Mouse (Mus musculus) hindbrain, postnatal 0 days (tissue): ENCODE results near the gene Snx32. TPM values are rescaled to one million over a fixed set of nuclear protein-coding genes. Genes with fewer than 3 reads are reported as not detected.
A peak's percentile ranks its signal among the peaks of the same experiment; 100 is the strongest.
"Not testable (repeated sequence)": the region's sequence is repeated elsewhere in the genome, so short reads cannot be mapped to it uniquely, and the experiment has no call there.

Source experiments
- ATAC-seq: fragments of 200-750 bp; cut with Nextera tagmentation; 2 replicates; pipeline ENCODE4 v1.8.0; 2017; ENCODE audit warnings: mild to moderate bottlenecking, moderate TSS enrichment, moderate library complexity
- DNase-seq: peaks from one replicate; pipeline ENCODE4 v3.0.0-alpha.2; 2015; ENCODE audit warnings: low spot score
- H3K27ac ChIP-seq: fragments of 300-500 bp; sonication (generic); 2 replicates; pipeline ENCODE4 v1.5.1; 2014; ENCODE audit warnings: mild to moderate bottlenecking
- H3K27me3 ChIP-seq: fragments of 300-500 bp; sonication (generic); 2 replicates; pipeline ENCODE4 v1.6.1; 2014; ENCODE audit warnings: low read length, mixed read lengths; ENCODE audit not compliant: insufficient read depth
- H3K36me3 ChIP-seq: fragments of 300-500 bp; sonication (generic); 2 replicates; pipeline ENCODE4 v1.6.1; 2014; ENCODE audit warnings: low read length, mixed read lengths; ENCODE audit not compliant: insufficient read depth
- H3K4me1 ChIP-seq: fragments of 300-500 bp; sonication (generic); 2 replicates; pipeline ENCODE4 v1.6.1; 2014; ENCODE audit warnings: antibody characterized with exemption, low read length, mixed read lengths; ENCODE audit not compliant: insufficient read depth
- H3K4me2 ChIP-seq: fragments of 300-500 bp; sonication (generic); 2 replicates; pipeline ENCODE4 v1.6.1; 2014; ENCODE audit warnings: low read depth, mild to moderate bottlenecking, low read length, moderate library complexity, mixed read lengths
- H3K4me3 ChIP-seq: fragments of 300-500 bp; sonication (generic); 2 replicates; pipeline ENCODE4 v1.5.1; 2014; ENCODE audit warnings: low read length
- H3K9ac ChIP-seq: fragments of 300-500 bp; sonication (generic); replicated peaks from 2 replicates; pipeline ENCODE4 v1.6.1; 2014; ENCODE audit warnings: mild to moderate bottlenecking, low read length, moderate library complexity, mixed read lengths
- H3K9me3 ChIP-seq: fragments of 300-500 bp; sonication (generic); 2 replicates; pipeline ENCODE4 v1.6.1; 2016; ENCODE audit warnings: low read length, mixed read lengths
- CTCF ChIP-seq: IDR thresholded peaks from 2 replicates; pipeline ENCODE4 v1.5.1; 2016; ENCODE audit warnings: antibody characterized with exemption, control low read depth, low read depth
- WGBS: fragments of 180-500 bp; shearing (Covaris S2); extraction: QIAGEN DNeasy Blood & Tissue Kit; methylation state at CpG from one replicate; pipeline ENCODE4 v1.1.7; 2014; 5-methylcytosine and 5-hydroxymethylcytosine counted together
- polyA plus RNA-seq: library from polyadenylated mRNA; unstranded; fragments of >200 nt; fragmentation: Nextera tagmentation; extraction: Ambion mirVana; gene quantifications from 2 replicates; pipeline ENCODE4 v1.2.1, GENCODE M21; 2015
- total RNA-seq: library from RNA; depleted of rRNA; stranded (reverse); fragments of >200 nt; gene quantifications from 2 replicates; pipeline ENCODE4 v1.2.3, GENCODE M21; 2014

Snx32 gene
- total and polyA plus RNA-seq, 2 experiments from 2014 or later: 75.0 to 78.0 TPM

GRCm38 (mm10) chr19:5494314-5494713 lies 16.0 kb downstream of the Snx32 start:
- WGBS: 89% methylated on average over 3 of the region's 3 CpGs
- no peak for TF ChIP-seq CTCF
- H3K4me3 ChIP-seq: no peak overlapping the region
- no peaks in the 10 kb centered on the region for H3K27me3 ChIP-seq
- H3K9me3 ChIP-seq: no peaks in the 10 kb centered on the region
- H3K4me1 ChIP-seq: peaks cover 6% of the 10 kb centered on the region
- no peak for DNase-seq
- H3K4me2 ChIP-seq: no peak overlapping the region
- H3K36me3 ChIP-seq: peaks cover 48% of the 10 kb centered on the region
- no peak for ATAC-seq
- no peak overlapping the region for H3K27ac ChIP-seq
- H3K9ac ChIP-seq: no peak overlapping the region

GRCm38 (mm10) chr19:5493301-5493721 lies 17.0 kb downstream of the Snx32 start:
- H3K4me2 ChIP-seq, H3K9ac ChIP-seq, H3K4me1 ChIP-seq, ATAC-seq, H3K27ac ChIP-seq, H3K9me3 ChIP-seq, H3K27me3 ChIP-seq, DNase-seq, H3K4me3 ChIP-seq: not testable (repeated sequence)
- H3K36me3 ChIP-seq: peaks cover 48% of the 10 kb centered on the region
- 54% methylated on average over 9 of the region's 9 CpGs for WGBS

- 88% methylated on average over 4 of the region's 4 CpGs for WGBS
- Histone ChIP-seq H3K27me3 (no peaks in the 10 kb centered on the region), H3K36me3 (peaks cover 45% of the 10 kb centered on the region), H3K9me3 (no peaks in the 10 kb centered on the region), H3K9ac (no peak overlapping the region), H3K4me3 (no peak overlapping the region), H3K4me1 (peaks cover 8% of the 10 kb centered on the region), H3K27ac (no peak overlapping the region), H3K4me2 (no peak overlapping the region)
- DNase-seq (no peak), ATAC-seq (no peak)
- no peak for TF ChIP-seq CTCF
Observed at GRCm38 (mm10) chr19:5492641-5493040, 17.7 kb downstream of the Snx32 start.

- WGBS: under 1% methylated on average over 53 of the region's 59 CpGs
- TF ChIP-seq CTCF: no peak
- Histone ChIP-seq H3K4me3 (peak overlapping the region; percentile 94), H3K4me2 (peak overlapping the region; percentile 70), H3K36me3 (peaks cover 31% of the 10 kb centered on the region), H3K27ac (peak overlapping the region; percentile 99), H3K9ac (peak overlapping the region; percentile 96), H3K4me1 (peaks cover 8% of the 10 kb centered on the region), H3K27me3 (no peaks in the 10 kb centered on the region), H3K9me3 (no peaks in the 10 kb centered on the region)
- ATAC-seq (peak; percentile 14), DNase-seq (peak; percentile 87)
Observed at GRCm38 (mm10) chr19:5490898-5491708, 19.2 kb downstream of the Snx32 start.

GRCm38 (mm10) chr19:5490313-5490897 lies 19.9 kb downstream of the Snx32 start, which contains the start of gene Cfl1:
Gene Cfl1 (plus strand): TSS chr19:5490455.
- ATAC-seq (peak; percentile 79), DNase-seq (peak; percentile 97)
- peak within 1 kb of the TSS; percentile 94 for H3K4me3 ChIP-seq
- peaks cover 29% of the 10 kb centered on the region for H3K36me3 ChIP-seq
- peak within 1 kb of the TSS; percentile 70 for H3K4me2 ChIP-seq
- no peak for TF ChIP-seq CTCF
- H3K4me1 ChIP-seq: peaks cover 8% of the 10 kb centered on the region
- peak within 1 kb of the TSS; percentile 96 for H3K9ac ChIP-seq
- under 1% methylated on average over 51 of the region's 62 CpGs for WGBS
- H3K27ac ChIP-seq: peak within 1 kb of the TSS; percentile 99
- H3K9me3 ChIP-seq: no peaks in the 10 kb centered on the region
- H3K27me3 ChIP-seq: no peaks in the 10 kb centered on the region

- not testable (repeated sequence) for H3K9ac ChIP-seq, H3K27me3 ChIP-seq, ATAC-seq, H3K4me1 ChIP-seq, H3K9me3 ChIP-seq
- peak; percentile 8 for DNase-seq
- Histone ChIP-seq H3K4me2 (peak overlapping the region; percentile 70), H3K27ac (peak overlapping the region; percentile 99), H3K36me3 (peaks cover 32% of the 10 kb centered on the region), H3K4me3 (peak overlapping the region; percentile 94)
- WGBS: 50% methylated on average over 10 of the region's 10 CpGs
Observed at GRCm38 (mm10) chr19:5489721-5490120, 20.6 kb downstream of the Snx32 start.
